Mouse (Mus musculus) cerebellum, postnatal 36 days (tissue): Measurements from ENCODE around the gene Cops4.
A peak's percentile ranks its signal among the peaks of the same experiment; 100 is the strongest.

Experiments used
- DNase-seq, 2 experiments: peaks; one replicate each; pipeline ENCODE4 v3.0.0; 2021 to 2022; ENCODE audit warnings: mixed read lengths in 2 of 2

The Cops4 gene

DNA sequence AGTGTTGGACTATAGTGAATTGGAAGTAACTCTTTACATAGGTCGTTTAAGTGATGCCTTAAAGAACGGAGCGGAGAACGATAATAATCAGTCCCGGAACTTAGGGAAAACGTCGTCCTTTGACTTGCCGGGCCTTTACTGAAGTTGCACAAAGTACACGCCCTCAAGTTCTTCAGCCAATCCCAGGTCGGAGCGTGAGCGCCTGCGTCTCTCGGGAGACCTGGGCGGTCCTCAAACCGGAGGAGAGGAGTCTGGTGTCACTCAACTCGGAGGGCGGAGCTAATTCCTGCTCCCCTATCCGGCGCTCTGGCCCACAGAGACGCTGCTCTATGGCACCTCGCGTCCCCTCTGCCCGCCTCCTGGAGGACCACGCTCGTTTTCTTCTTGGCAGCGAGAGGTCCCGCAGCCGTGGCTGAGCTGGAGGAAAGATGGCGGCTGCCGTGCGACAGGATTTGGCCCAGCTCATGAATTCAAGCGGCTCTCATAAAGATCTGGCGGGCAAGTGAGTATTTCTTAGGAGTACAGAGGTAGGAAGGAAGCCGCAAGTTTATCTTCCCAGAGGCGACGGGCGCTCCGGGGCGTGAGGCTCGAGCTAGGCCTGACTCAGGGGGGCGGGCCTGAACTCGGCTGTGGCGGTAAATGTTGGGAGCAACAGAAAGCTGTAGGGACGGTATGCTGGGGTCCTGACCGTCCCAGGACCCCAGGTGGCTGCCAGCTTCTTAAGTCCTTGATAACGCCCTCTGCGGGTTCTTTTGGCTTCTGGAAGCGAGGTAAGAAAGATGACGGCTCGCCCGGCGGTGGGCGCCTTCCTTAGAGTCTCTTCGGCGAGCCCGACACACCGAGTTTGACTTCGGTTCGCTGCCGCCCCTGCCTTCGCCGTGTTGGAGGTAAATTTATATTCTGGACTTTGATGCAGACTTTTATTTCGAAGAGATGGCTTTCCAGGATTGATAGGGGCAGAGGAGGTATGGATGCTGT lies at the start of gene Cops4:
Cops4 (plus strand) TSS at position 261 of the 978 bp plus-strand sequence.
- DNase-seq: peak; percentile 95 to 96

- DNase-seq: no peak
Measured at GRCm38 (mm10) chr5:100476328-100476727, 41.8 kb upstream of the Cops4 start.

GRCm38 (mm10) chr5:100477604-100478003 lies 40.5 kb upstream of the Cops4 start:
- DNase-seq: no peak

- DNase-seq: no peak
Measured at GRCm38 (mm10) chr5:100483569-100483968, 34.5 kb upstream of the Cops4 start.

DNA sequence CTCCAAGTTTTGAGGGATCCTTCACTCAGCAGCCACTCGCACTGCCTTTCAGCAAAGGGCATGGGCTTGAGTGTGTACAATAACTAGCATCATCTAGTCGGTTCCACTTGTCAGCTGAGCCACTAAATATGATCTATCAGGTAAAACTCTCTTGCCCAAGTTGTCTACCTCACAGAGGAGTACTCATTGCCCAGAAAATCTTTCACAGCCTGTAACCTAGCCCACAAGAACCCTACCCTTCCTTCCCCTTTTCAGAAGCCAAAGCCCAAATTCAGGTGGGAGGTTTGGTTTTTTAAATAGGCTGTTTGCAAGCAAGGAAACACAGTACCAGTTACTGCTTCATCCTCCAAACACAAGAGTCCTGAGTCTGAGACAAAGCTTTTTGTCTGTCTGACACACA lies 31.0 kb upstream of the Cops4 start:
- no peak for DNase-seq

DNA sequence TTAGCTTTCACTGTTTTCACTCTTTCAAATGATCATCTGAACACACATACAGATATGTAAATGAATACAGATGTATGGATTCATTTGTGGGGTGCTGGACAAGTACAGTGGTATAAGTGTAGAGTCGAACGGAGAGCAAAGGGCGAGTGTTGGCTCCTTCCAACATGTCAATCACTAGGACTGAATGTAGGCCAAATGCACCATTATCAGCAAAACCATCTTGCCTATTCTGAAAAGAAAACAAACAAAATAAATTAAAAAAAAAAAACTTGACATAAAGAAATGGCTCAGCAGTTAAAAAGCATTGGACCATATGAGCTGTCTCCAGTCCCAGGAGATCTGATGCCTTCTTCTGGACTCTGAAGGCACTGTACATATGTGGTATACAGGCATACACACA lies 29.9 kb upstream of the Cops4 start:
- no peak for DNase-seq

DNA sequence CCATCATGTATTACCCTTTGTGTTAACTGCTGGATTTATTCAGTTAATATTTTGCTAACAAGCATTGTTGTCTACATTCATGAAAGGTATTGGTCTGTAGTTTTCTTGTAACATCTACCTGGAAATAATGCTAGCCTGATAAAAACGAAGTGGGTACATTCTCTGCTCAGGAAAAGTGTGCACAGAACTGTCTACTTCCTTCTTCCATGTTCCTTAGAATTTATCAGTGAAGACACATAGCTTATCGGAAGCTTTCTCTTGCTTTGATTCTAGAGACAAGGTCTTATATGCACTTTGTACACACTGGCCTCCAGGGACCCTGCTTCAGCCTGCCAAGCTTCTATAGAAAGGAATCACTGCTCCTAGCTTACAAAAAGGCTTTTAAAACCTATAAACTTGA lies 28.8 kb upstream of the Cops4 start:
- DNase-seq: no peak

DNA sequence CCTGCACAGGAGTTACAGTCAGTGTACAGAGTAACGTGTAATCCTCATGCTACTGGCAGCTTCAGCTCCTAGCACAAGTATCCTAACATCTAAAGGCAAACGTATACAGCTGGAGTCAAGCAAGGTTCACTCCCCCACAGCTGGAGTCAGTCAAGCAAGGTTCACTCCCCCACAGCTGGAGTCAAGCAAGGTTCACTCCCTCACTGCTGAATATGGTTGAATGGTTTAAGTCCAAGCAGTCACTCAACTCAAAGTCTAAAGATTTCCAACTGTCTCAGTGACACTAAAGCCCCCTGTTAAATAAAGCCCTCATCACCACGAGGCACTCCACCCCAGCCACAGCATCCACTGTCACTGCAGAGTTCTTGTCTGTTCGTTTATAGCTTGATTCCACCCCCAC lies 26.4 kb upstream of the Cops4 start:
- no peak for DNase-seq

- DNase-seq: peak; percentile 58 to 69
Measured at GRCm38 (mm10) chr5:100498436-100499180, 19.5 kb upstream of the Cops4 start.

DNA sequence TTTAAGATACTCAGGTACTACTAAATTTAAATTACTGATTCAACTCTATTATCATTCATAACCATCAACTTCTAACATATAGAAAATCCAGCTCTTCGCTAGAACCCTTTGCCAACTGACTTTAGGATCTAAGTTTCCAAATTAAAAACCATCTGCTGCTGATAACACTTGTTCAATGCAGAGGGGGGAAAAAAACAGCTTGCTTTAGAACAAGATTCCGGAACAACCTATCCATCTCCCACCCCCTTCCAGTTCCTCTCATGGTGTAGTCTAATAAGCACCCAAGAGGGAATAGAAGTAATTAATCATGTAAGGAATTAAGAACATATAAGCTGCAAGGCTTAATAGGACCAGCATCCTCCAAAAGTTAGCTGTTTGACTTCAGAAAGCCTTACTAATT lies 18.9 kb upstream of the Cops4 start:
- DNase-seq: no peak

DNA sequence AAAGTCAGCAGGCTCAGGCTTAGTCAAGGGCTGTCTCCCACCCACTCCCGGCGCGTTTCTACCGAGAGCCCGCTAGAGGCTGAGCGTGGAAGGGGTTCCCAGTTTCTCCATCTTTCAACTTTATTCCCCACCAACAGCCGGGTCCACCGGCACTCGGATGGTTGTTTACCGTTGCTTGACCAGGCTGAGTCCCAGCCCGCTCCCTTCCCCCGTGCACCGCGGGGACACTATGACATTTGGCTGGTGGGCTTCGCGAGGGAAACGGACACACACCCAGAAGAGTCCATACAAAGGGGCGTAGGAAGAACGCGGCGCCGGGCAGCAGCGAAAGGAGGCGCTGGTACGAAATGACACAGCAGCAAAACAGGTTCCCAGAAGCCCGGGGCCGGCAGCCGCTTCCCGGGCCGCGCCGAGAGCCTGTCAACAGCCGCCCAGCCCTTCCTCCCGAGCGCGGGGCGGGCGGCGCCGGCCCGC lies 18.2 kb upstream of the Cops4 start:
- peak; percentile 14 to 15 for DNase-seq

DNA sequence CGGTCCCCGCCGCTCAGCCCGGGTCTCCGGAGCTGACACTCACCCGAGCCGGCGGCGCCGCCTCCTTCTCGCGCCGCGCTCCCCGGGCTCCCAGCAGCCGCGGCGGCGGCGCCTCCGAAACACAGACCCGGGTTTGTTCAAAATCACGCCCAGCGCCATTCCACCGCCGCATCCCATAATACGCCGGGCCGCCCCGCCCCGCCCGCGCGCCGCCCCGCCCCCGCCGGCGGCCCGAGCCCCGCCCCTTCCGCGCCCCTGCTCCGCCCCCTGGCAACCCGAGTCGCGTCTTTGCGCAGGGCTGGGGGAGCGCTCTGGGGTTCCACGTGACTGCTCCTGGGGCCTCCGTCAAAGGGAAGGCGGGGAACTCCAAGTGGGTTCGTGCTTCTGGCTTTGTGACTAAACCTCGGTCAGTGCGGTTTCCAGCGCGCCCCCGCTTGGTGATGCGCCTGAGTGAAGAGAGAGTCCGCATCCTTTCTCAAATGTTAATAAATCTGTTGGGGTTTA lies 17.6 kb upstream of the Cops4 start, which contains the start of gene Lin54:
Lin54 (minus strand) TSS at position 182 of the 504 bp plus-strand sequence.
- peak; percentile 85 to 88 for DNase-seq

GRCm38 (mm10) chr5:100501267-100501666 lies 16.8 kb upstream of the Cops4 start:
- no peak for DNase-seq

DNA sequence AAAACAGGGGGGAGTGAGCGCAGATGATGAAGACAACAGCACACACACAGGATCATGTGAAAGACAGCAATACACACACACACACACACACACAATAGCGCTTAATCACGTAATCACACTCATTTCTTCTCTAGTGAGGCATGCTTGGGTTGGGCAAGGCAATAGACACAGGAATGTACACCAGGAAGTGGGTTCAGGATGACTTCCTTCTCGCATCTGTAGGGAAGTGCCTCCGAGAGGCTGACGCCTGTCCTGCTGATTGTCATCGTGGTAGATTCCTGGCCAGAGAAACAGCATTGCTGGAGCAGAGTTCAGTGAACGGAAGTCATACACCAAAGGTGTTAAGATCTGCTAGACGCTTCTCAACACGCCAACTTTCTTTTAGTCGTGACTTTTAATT lies 8.9 kb upstream of the Cops4 start:
- no peak for DNase-seq

DNA sequence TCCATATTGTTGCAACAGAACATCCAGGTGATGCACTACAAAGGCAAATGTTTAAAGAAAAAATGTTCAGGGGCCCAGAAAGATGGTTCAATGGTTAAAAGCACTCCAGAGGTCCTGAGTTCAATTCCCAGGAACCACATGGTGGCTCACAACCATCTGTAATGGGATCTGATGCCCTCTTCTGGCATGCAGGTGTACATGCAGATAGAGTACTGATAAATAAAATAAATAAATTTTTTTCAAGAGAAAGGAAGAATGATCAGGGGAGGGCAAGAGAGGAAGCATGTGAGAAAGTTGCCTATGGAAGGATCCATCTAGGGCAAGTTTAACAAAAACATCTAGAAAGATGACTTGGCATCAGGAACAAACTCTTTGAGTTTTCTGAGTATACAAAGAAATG lies 5.5 kb upstream of the Cops4 start:
- DNase-seq: no peak

GRCm38 (mm10) chr5:100519027-100519411 lies 910 bp downstream of the Cops4 start:
- no peak for DNase-seq

GRCm38 (mm10) chr5:100520223-100520622 lies 2.1 kb downstream of the Cops4 start:
- DNase-seq: no peak

DNA sequence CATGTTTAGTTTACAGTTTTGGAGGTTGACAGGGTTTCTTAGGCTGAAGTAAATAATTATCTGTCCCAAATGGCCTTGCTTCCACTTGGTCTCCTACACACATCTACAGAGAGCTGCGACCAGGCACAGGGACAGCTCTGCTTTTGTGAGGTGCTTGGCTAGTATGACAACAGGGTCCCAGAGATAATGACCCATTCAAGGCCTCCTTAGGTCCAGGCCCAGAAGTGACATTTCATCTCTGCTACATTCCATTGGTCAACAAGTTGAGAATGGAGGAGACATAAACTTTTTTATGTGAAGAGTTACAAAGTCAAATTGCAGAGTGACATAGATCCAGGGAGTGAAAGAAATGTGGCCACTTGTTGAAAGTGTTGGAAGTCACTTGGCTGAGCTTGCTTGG lies 5.2 kb downstream of the Cops4 start:
- no peak for DNase-seq

GRCm38 (mm10) chr5:100524921-100525320 lies 6.8 kb downstream of the Cops4 start:
- no peak for DNase-seq

GRCm38 (mm10) chr5:100525620-100526019 lies 7.5 kb downstream of the Cops4 start:
- no peak for DNase-seq

GRCm38 (mm10) chr5:100526164-100526563 lies 8.1 kb downstream of the Cops4 start:
- no peak for DNase-seq

DNA sequence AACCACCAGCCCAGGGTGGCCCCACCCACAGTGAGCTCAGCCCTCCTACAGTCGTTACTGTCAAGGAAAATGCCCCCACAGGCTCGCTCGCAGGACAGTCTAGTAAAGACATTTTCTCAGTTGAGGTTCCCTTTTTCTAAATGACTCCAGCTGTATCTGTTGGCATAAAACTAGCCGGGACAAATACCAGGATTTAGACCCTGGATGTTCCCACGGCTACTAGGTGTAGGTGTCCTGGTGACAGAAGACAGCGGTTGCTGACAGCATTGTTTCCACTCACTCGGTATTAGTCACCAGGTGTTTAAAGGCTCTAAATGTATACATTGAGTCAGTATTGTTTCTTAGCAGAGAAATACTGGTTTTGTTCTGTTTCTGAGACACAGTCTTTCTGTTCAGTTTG lies 17.7 kb downstream of the Cops4 start:
- DNase-seq: no peak

DNA sequence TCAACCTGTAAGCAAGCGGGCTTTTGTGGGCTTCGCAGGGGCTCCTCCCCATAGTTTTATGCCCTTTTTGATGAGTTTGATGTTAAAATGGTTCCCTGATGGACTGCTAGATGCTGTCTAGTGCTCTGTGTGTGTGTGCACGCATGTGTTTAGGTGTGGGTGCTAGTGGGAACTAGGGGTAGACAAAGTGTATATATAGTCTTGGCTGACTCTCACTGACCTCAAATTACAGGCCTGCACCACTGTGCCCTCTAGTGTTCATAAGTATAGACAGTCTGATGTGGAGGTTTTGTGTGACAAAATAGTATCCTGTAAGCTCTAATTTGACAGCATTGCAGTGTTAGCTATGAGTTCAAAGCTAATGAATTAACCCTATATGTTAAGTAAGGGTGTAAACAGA lies 18.5 kb downstream of the Cops4 start:
- peak in 1 of 2 experiments; percentile 15 for DNase-seq
